Mouse (Mus musculus) limb, embryonic 11.5 days (tissue): Measurements from ENCODE around the gene Spats1. TPM values are rescaled to one million over a fixed set of nuclear protein-coding genes. Genes with fewer than 3 reads are reported as not detected.
"Not testable (repeated sequence)": the region's sequence is repeated elsewhere in the genome, so short reads cannot be mapped to it uniquely, and the experiment has no call there.

Experiments used
- ATAC-seq: fragments of 200-750 bp; cut with Nextera tagmentation; 2 replicates; pipeline ENCODE4 v1.8.0; 2017; ENCODE audit warnings: low read depth; ENCODE audit not compliant: insufficient number of reproducible peaks, low FRiP score, low TSS enrichment
- DNase-seq: peaks from one replicate; pipeline ENCODE4 v3.0.0-alpha.2; 2015; ENCODE audit warnings: low spot score
- H3K27ac ChIP-seq: fragments of 300-500 bp; sonication (generic); replicated peaks from 2 replicates; pipeline ENCODE4 v1.5.1; 2014; ENCODE audit warnings: low read depth, mild to moderate bottlenecking, low read length
- H3K27me3 ChIP-seq: fragments of 300-500 bp; sonication (generic); 2 replicates; pipeline ENCODE4 v1.6.1; 2014; ENCODE audit warnings: mild to moderate bottlenecking, low read length, mixed read lengths; ENCODE audit not compliant: control insufficient read depth, insufficient read depth
- H3K36me3 ChIP-seq: fragments of 300-500 bp; sonication (generic); 2 replicates; pipeline ENCODE4 v1.6.1; 2014; ENCODE audit warnings: mild to moderate bottlenecking, low read length, moderate library complexity, mixed read lengths; ENCODE audit not compliant: control insufficient read depth, insufficient read depth
- H3K4me1 ChIP-seq: fragments of 300-500 bp; sonication (generic); 2 replicates; pipeline ENCODE4 v1.6.1; 2014; ENCODE audit warnings: low read length, mixed read lengths; ENCODE audit not compliant: control insufficient read depth, insufficient read depth
- H3K4me2 ChIP-seq: fragments of 300-500 bp; sonication (generic); 2 replicates; pipeline ENCODE4 v1.6.1; 2014; ENCODE audit warnings: low read depth, mild to moderate bottlenecking, moderate library complexity; ENCODE audit not compliant: severe bottlenecking
- H3K4me3 ChIP-seq: fragments of 300-500 bp; sonication (generic); 2 replicates; pipeline ENCODE4 v1.5.1; 2014; ENCODE audit warnings: low read depth, low read length
- H3K9ac ChIP-seq: fragments of 300-500 bp; sonication (generic); 2 replicates; pipeline ENCODE4 v1.6.1; 2014; ENCODE audit warnings: mild to moderate bottlenecking, low read length
- H3K9me3 ChIP-seq: fragments of 300-500 bp; sonication (generic); 2 replicates; pipeline ENCODE4 v1.6.1; 2016; ENCODE audit warnings: low read length; ENCODE audit not compliant: control insufficient read depth
- WGBS: fragments of 180-500 bp; shearing (Covaris S2); extraction: QIAGEN DNeasy Blood & Tissue Kit; methylation state at CpG from one replicate; pipeline ENCODE4 v1.1.7; 2014; 5-methylcytosine and 5-hydroxymethylcytosine counted together
- polyA plus RNA-seq: library from polyadenylated mRNA; unstranded; fragments of >200 nt; fragmentation: Nextera tagmentation; extraction: Ambion mirVana; gene quantifications from 2 replicates; pipeline ENCODE4 v1.2.1, GENCODE M21; 2014

Spats1 gene
- polyA plus RNA-seq, 1 experiment from 2014 or later = 0.77 TPM

DNA sequence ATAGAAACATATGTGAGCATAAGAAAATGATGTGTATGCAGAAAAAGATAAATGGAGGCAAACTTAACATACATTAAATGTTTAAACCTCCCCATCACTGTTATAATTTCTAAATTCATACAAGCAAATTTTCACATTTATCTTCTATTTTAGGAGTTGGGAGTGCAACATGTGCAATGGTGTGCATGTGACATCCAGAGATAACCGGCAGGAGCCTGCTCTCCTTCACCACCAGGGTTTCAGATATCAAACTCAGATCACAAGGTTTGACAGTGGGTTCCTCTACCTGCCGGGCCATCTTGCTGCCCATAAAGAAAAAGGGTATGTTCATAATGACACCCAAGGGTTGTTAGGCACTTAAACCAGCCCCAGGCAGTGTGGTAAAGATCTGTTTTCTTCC is 57.8 kb downstream of the Spats1 start:
- H3K9ac ChIP-seq = no peak overlapping the region
- no peak overlapping the region for H3K27ac ChIP-seq
- no peak overlapping the region for H3K4me3 ChIP-seq
- 90% methylated on average over 2 of the region's 2 CpGs for WGBS
- DNase-seq (no peak), ATAC-seq (no peak)
- peaks cover 21% of the 10 kb centered on the region for H3K36me3 ChIP-seq
- no peaks in the 10 kb centered on the region for H3K9me3 ChIP-seq
- H3K4me2 ChIP-seq = no peak overlapping the region
- no peaks in the 10 kb centered on the region for H3K4me1 ChIP-seq
- H3K27me3 ChIP-seq = no peaks in the 10 kb centered on the region

- H3K4me3 ChIP-seq, DNase-seq, H3K4me2 ChIP-seq, H3K9ac ChIP-seq, H3K9me3 ChIP-seq, H3K27me3 ChIP-seq, H3K4me1 ChIP-seq, H3K27ac ChIP-seq, ATAC-seq: not testable (repeated sequence)
- WGBS = 95% methylated on average over 2 of the region's 2 CpGs
- H3K36me3 ChIP-seq = peaks cover 16% of the 10 kb centered on the region
Measured at GRCm38 (mm10) chr17:45411617-45412016, 63.6 kb downstream of the Spats1 start.

DNA sequence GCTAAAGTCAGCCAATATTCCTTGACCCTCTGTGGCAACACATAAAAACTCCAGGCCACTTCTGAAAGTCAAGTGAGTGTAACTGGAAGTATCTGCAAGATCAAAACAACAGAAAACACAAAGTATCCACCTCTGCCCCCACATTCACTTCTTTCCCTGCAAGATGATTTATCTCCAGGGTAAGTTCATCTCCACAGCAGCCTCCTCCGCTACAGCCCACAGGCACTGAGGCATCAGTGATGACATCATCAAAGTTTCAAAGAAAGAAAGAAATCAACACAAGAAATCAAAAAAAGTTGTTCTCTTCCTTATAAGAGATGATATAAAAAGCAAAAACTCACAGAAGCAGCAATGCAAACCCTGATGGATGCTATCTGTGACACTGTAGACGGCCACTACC is 66.5 kb downstream of the Spats1 start:
- WGBS = 87% methylated on average over 2 of the region's 2 CpGs
- peaks cover 17% of the 10 kb centered on the region for H3K36me3 ChIP-seq
- DNase-seq = no peak
- H3K9ac ChIP-seq = no peak overlapping the region
- no peak overlapping the region for H3K4me3 ChIP-seq
- no peak overlapping the region for H3K27ac ChIP-seq
- no peak overlapping the region for H3K4me2 ChIP-seq
- H3K9me3 ChIP-seq = no peaks in the 10 kb centered on the region
- no peaks in the 10 kb centered on the region for H3K27me3 ChIP-seq
- ATAC-seq = no peak
- H3K4me1 ChIP-seq = no peaks in the 10 kb centered on the region

DNA sequence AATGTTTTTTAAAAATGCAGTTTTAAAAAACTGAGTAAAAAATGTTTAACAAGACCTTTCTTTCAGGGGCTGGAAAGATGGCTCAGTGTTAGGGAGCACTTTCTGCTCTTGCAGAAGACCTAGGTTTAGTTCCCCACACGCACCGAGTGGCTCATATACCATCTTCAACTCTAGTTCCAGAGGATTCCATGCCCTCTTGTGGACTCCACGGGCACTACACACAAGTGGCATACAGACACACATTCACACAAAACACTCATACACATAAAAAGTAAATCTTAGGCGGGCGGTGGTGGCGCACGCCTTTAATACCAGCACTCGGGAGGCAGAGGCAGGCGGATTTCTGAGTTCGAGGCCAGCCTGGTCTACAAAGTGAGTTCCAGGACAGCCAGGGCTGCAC is 68.9 kb downstream of the Spats1 start:
- H3K27me3 ChIP-seq = no peaks in the 10 kb centered on the region
- no peak for ATAC-seq
- peaks cover 14% of the 10 kb centered on the region for H3K36me3 ChIP-seq
- H3K4me2 ChIP-seq = no peak overlapping the region
- H3K9me3 ChIP-seq = no peaks in the 10 kb centered on the region
- H3K4me1 ChIP-seq = peaks cover 3% of the 10 kb centered on the region; the same call in 1 of the 2 replicates
- DNase-seq = no peak
- WGBS = 92% methylated on average over 10 of the region's 10 CpGs
- no peak overlapping the region for H3K9ac ChIP-seq
- H3K4me3 ChIP-seq = no peak overlapping the region
- H3K27ac ChIP-seq = no peak overlapping the region

- DNase-seq (peak; percentile 69), ATAC-seq (no peak)
- H3K27me3 ChIP-seq = no peaks in the 10 kb centered on the region
- no peak overlapping the region for H3K9ac ChIP-seq
- H3K36me3 ChIP-seq = peaks cover 20% of the 10 kb centered on the region
- H3K4me1 ChIP-seq = peaks cover 3% of the 10 kb centered on the region; the same call in 1 of the 2 replicates
- 15% methylated on average over 3 of the region's 3 CpGs for WGBS
- H3K4me2 ChIP-seq = no peak overlapping the region
- H3K4me3 ChIP-seq = no peak overlapping the region
- no peak overlapping the region for H3K27ac ChIP-seq
- H3K9me3 ChIP-seq = no peaks in the 10 kb centered on the region
Measured at GRCm38 (mm10) chr17:45403207-45403606, 72.0 kb downstream of the Spats1 start.

DNA sequence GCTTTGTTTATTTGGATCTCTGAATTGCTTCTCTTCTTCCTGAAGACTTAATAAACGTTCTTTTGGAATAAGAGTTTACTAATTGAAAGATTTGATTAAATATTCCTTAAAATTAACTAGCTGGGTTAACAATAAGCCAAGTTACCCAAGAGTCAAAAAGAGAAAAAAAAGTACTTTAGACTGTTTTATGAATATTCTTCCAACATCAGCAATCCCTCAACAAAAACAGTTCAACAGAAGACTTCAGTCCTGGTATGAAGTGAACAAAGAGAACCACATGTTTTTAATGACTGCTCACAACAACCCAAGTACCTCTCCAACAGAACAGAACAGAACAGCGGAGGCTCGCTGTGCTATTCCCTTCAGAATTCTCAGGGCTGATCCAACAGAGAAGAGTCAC is 72.6 kb downstream of the Spats1 start:
- DNase-seq = no peak

DNA sequence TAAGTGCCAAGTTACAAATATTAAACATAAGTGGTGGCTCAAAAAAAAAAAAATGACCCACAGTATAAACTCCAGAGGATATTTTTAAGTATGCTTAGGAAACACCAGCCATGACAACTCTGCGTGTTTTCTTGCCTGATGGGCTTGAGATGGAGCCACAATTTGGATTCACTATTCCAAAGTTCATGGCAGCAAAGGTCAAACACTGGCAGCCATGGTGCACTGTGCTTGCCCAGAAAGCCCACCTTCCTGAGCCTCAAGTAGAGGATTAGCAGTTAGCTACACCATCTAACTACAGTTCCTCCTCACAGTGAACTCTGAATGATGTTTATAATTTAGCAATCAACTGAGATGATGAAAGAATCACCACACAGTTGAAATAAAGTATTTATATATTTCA is 73.1 kb downstream of the Spats1 start:
- Histone ChIP-seq H3K4me2 (no peak overlapping the region), H3K4me3 (no peak overlapping the region), H3K9me3 (no peaks in the 10 kb centered on the region), H3K4me1 (peaks cover 3% of the 10 kb centered on the region; the same call in 1 of the 2 replicates), H3K36me3 (peaks cover 19% of the 10 kb centered on the region), H3K27ac (no peak overlapping the region), H3K9ac (no peak overlapping the region), H3K27me3 (no peaks in the 10 kb centered on the region)
- no peak for ATAC-seq
- DNase-seq = no peak
- WGBS = 86% methylated on average over 1 of the region's 1 CpGs

More for the DNA sequence above, 72.6 kb downstream of the Spats1 start:
- H3K4me3 ChIP-seq = no peak overlapping the region
- ATAC-seq = no peak
- H3K27ac ChIP-seq = no peak overlapping the region
- H3K9ac ChIP-seq = no peak overlapping the region
- no peak overlapping the region for H3K4me2 ChIP-seq
- 63% methylated on average over 3 of the region's 3 CpGs for WGBS
- no peaks in the 10 kb centered on the region for H3K27me3 ChIP-seq
- H3K36me3 ChIP-seq = peaks cover 20% of the 10 kb centered on the region
- no peaks in the 10 kb centered on the region for H3K9me3 ChIP-seq
- H3K4me1 ChIP-seq = peaks cover 3% of the 10 kb centered on the region; the same call in 1 of the 2 replicates

GRCm38 (mm10) chr17:45401126-45401905 is 73.9 kb downstream of the Spats1 start:
- H3K36me3 ChIP-seq = peaks cover 14% of the 10 kb centered on the region
- H3K27me3 ChIP-seq = no peaks in the 10 kb centered on the region
- no peak overlapping the region for H3K9ac ChIP-seq
- peaks cover 3% of the 10 kb centered on the region; the same call in 1 of the 2 replicates for H3K4me1 ChIP-seq
- H3K9me3 ChIP-seq = no peaks in the 10 kb centered on the region
- ATAC-seq = no peak
- H3K4me2 ChIP-seq = no peak overlapping the region
- WGBS = 91% methylated on average over 5 of the region's 5 CpGs
- no peak for DNase-seq
- H3K27ac ChIP-seq = no peak overlapping the region
- H3K4me3 ChIP-seq = no peak overlapping the region
